Mouse (Mus musculus): ENCODE results near the gene Ehd4.

DNA sequence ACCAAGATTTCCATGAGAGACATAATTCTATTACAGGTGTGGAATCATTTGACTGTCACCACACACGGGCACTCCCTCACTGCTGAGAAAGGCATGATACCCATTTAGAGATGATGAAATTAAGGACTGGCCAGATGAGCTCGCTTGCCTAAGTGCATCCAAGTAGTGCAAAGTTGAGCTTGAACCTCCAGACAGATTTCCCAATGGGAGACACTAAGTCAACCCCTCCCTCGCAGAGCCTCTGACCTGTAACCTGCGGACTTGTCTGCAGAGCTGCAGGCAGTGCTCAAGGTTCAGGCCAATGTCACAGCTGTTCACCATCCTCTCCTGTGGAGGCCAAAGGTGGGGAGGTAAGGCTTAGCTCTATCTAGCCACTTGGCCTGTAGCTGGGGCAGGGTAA lies 95.6 kb downstream of the Ehd4 start:
- TF ChIP-seq CTCF (conservative IDR thresholded peaks at IDR 0.05 in 1 of 2, IDR thresholded peaks at IDR 0.05 in 1 of 2; ENCODE audit: low read depth in 2 of 2, low read length in 2 of 2) (no peak), MAX (IDR thresholded peaks at IDR 0.05; ENCODE audit: low read length) (no peak)

All from CH12.LX (cell line).